Mouse (Mus musculus): ENCODE results near the gene Dlx4.

DNA sequence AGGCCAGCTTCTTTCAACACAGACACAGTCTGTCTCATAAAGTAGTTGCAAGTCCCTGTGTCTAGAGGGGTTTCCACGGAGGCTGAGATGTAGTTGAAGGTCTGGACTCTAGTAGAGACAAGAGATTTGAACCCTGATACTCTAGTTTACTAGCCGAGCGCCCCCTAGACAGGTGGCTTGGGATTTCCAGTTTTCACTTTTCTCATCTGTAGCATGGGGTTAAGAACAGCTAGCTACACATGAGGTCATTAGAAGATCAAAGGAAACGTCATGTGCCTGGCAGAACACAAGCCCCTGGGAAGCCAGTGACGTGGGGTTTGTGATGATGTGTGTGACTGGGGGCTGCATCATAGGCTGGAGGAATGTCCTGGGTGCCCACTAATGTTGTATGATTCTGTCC lies 11.3 kb upstream of the Dlx4 start:
- TF ChIP-seq CTCF (IDR thresholded peaks at IDR 0.05; ENCODE audit: extremely low read depth, insufficient read depth, insufficient read length, insufficient replicate concordance) = no peak
- TF ChIP-seq POLR2A (IDR thresholded peaks at IDR 0.05; ENCODE audit: low read depth, low read length) = no peak

Measured in spleen, adult 2 months (tissue).